Mouse (Mus musculus): ENCODE measurements around the gene Parp1. TPM values are rescaled to one million over a fixed set of nuclear protein-coding genes. Genes with fewer than 3 reads are reported as not detected.
A peak's percentile ranks its signal among the peaks of the same experiment; 100 is the strongest.
"Not testable (repeated sequence)": the region's sequence is repeated elsewhere in the genome, so short reads cannot be mapped to it uniquely, and the experiment has no call there.

Parp1 gene
- polyA plus RNA-seq, 1 experiment from 2014 or later: 159 TPM

- Histone ChIP-seq H3K36me3 (peaks cover 34% of the 10 kb centered on the region), H3K27me3 (no peaks in the 10 kb centered on the region), H3K9ac (no peak overlapping the region), H3K4me2 (no peak overlapping the region), H3K27ac (no peak overlapping the region), H3K4me3 (replicated peaks) (no peak overlapping the region), H3K9me3 (replicated peaks) (no peaks in the 10 kb centered on the region), H3K4me1 (no peaks in the 10 kb centered on the region)
- no peak for ATAC-seq (replicated peaks; ENCODE audit: low FRiP score)
- 37% methylated on average over 3 of the region's 3 CpGs for WGBS
These were observed 37.4 kb downstream of the Parp1 start for GRCm38 (mm10) chr1:180606106-180606505.

DNA sequence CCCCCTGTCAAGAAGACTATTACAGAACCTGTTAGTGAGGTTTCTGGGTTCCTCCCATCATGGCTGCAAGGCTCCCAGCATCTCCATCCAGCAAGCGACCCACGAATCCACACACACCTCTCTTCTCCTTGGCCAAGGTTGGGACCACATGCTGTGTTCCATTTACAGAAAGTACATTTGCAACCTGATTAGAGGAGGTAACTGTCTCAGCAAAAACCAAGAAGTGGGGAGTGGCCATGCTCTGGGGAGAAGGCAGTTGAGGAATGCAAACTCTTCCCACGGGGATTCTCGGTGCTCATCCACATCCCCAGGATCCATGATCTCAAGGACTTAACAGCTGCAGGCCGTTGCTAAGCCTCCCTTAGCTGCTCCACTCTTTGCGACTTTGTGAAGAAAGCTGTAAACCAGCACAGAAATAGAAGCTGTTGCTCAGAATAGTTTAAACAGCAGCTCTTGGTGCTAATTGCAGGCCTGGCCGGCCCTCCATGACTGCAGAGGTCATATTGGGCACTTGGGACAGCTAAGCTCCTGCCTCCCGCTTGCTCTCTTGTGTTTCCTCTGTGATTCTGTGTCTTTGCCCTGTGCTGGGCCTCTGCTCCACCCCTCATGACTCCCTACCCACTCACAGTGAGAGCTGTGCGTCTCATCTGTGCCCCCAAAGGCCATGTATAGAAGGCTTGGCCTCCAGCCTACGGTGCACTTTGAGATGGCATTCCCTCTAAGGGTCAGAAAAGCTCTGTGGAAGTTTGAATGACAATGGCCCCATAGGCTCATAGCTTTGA, 38.3 kb downstream of the Parp1 start:
- no peak for ATAC-seq (replicated peaks; ENCODE audit: low FRiP score)
- Histone ChIP-seq H3K4me1 (no peaks in the 10 kb centered on the region), H3K9me3 (replicated peaks) (0 out of 2 replicates have a peak, but pooled peaks cover 3% of the 10 kb centered on the region), H3K4me2 (no peak overlapping the region), H3K4me3 (replicated peaks) (no peak overlapping the region), H3K36me3 (peaks cover 25% of the 10 kb centered on the region), H3K27ac (no peak overlapping the region), H3K27me3 (no peaks in the 10 kb centered on the region), H3K9ac (no peak overlapping the region)
- WGBS: 52% methylated on average over 10 of the region's 10 CpGs

DNA sequence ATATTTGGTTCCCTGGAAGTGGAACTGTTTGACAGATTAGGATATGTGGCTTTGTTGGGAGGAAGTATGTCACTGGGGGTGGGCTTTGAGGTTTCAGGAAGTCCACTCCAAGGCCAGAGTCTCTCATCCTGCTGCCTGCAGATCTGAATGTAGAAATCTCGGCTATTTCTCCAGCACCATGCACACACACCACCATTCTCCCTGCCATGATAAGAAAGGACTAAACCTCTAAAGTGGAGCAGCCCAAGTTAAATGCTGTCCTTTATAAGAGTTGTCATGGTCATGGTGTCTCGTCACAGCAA, 38.8 kb downstream of the Parp1 start:
- no peak for ATAC-seq (replicated peaks; ENCODE audit: low FRiP score)
- no peak overlapping the region for H3K9ac ChIP-seq
- WGBS: 89% methylated on average over 2 of the region's 2 CpGs
- no peak overlapping the region for H3K27ac ChIP-seq
- no peaks in the 10 kb centered on the region for H3K27me3 ChIP-seq
- H3K9me3 ChIP-seq (replicated peaks): 0 out of 2 replicates have a peak, but pooled peaks cover 3% of the 10 kb centered on the region
- H3K36me3 ChIP-seq: peaks cover 21% of the 10 kb centered on the region
- no peak overlapping the region for H3K4me3 ChIP-seq (replicated peaks)
- H3K4me2 ChIP-seq: no peak overlapping the region
- H3K4me1 ChIP-seq: no peaks in the 10 kb centered on the region

GRCm38 (mm10) chr1:180611842-180612241, 43.1 kb downstream of the Parp1 start:
- WGBS: 94% methylated on average over 11 of the region's 14 CpGs
- H3K4me3 ChIP-seq (replicated peaks); H3K9me3 ChIP-seq (replicated peaks); ATAC-seq (replicated peaks; ENCODE audit: low FRiP score); H3K4me2 ChIP-seq; H3K27me3 ChIP-seq; H3K27ac ChIP-seq; H3K9ac ChIP-seq; H3K4me1 ChIP-seq; H3K36me3 ChIP-seq: not testable (repeated sequence)

DNA sequence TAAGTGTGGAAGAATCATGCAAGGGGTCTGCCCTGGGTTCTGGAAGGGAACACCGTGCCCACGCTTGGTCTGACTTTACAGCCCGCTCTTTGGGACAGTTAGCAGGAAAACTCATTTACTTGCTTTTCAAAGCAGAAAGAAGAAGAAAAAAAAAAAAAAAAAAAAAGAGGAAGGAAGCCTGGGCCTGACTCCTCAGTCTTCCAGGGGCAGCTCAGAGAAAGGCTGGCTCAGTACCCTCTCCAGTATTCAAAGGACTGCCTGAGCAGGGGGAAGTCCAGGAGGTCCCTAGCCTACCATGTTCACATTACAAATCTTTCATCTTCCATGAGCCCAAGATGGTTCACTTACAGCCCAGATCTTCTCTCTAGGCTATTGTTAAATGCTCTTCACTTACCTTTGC, 48.0 kb downstream of the Parp1 start:
- no peak overlapping the region for H3K27ac ChIP-seq
- 0 out of 2 replicates have a peak, but pooled peaks cover 2% of the 10 kb centered on the region for H3K9me3 ChIP-seq (replicated peaks)
- ATAC-seq (replicated peaks; ENCODE audit: low FRiP score): no peak
- H3K27me3 ChIP-seq: no peaks in the 10 kb centered on the region
- no peak overlapping the region for H3K9ac ChIP-seq
- WGBS: 96% methylated on average over 3 of the region's 3 CpGs
- H3K36me3 ChIP-seq: no peaks in the 10 kb centered on the region
- H3K4me3 ChIP-seq (replicated peaks): no peak overlapping the region
- no peaks in the 10 kb centered on the region for H3K4me1 ChIP-seq
- no peak overlapping the region for H3K4me2 ChIP-seq

DNA sequence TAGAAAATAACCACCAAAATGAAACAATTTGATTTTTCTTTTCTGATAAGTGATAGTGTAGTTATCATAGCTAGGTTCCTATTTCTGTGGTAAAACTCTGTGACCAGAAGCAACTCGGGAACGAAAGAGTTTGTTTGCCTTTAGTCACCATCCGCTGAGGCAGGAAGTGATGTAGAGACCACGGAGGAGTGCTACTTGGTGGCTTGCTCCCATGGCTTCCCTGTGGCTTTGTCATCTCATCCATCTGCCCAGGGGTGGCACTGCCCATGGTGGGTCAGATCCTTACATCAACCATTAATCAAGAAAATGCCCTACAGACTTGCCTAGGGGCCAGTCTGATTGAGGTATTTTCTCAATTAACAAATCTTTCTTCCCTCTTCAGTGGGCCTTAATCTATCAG, 53.7 kb downstream of the Parp1 start:
- Histone ChIP-seq H3K4me2 (no peak overlapping the region), H3K36me3 (no peaks in the 10 kb centered on the region), H3K9me3 (replicated peaks) (0 out of 2 replicates have a peak, but pooled peaks cover 4% of the 10 kb centered on the region), H3K4me3 (replicated peaks) (no peak overlapping the region), H3K27me3 (no peaks in the 10 kb centered on the region), H3K9ac (no peak overlapping the region), H3K4me1 (no peaks in the 10 kb centered on the region), H3K27ac (no peak overlapping the region)
- WGBS: 77% methylated on average over 4 of the region's 4 CpGs
- ATAC-seq (replicated peaks; ENCODE audit: low FRiP score): no peak

- Histone ChIP-seq H3K9ac (no peak overlapping the region), H3K36me3 (no peaks in the 10 kb centered on the region), H3K27ac (no peak overlapping the region), H3K9me3 (replicated peaks) (0 out of 2 replicates have a peak, but pooled peaks cover 4% of the 10 kb centered on the region), H3K4me3 (replicated peaks) (no peak overlapping the region), H3K4me2 (no peak overlapping the region), H3K27me3 (no peaks in the 10 kb centered on the region), H3K4me1 (no peaks in the 10 kb centered on the region)
- no peak for ATAC-seq (replicated peaks; ENCODE audit: low FRiP score)
- WGBS: 91% methylated on average over 2 of the region's 2 CpGs
These were observed 55.2 kb downstream of the Parp1 start for GRCm38 (mm10) chr1:180623911-180624310.

- H3K27me3 ChIP-seq: no peaks in the 10 kb centered on the region
- H3K9me3 ChIP-seq (replicated peaks): 0 out of 2 replicates have a peak, but pooled peaks cover 4% of the 10 kb centered on the region
- no peak overlapping the region for H3K27ac ChIP-seq
- ATAC-seq (replicated peaks; ENCODE audit: low FRiP score): peak; percentile 36; the same call in 1 of the 2 replicates
- no peaks in the 10 kb centered on the region for H3K36me3 ChIP-seq
- WGBS: 34% methylated on average over 2 of the region's 2 CpGs
- no peak overlapping the region for H3K4me3 ChIP-seq (replicated peaks)
- H3K4me1 ChIP-seq: no peaks in the 10 kb centered on the region
- no peak overlapping the region for H3K9ac ChIP-seq
- H3K4me2 ChIP-seq: no peak overlapping the region
These were observed 57.4 kb downstream of the Parp1 start for GRCm38 (mm10) chr1:180626141-180626540.

GRCm38 (mm10) chr1:180637796-180638195, 69.1 kb downstream of the Parp1 start:
- H3K9ac ChIP-seq; H3K27me3 ChIP-seq; H3K4me2 ChIP-seq; H3K36me3 ChIP-seq; H3K9me3 ChIP-seq (replicated peaks); ATAC-seq (replicated peaks; ENCODE audit: low FRiP score); H3K27ac ChIP-seq; H3K4me3 ChIP-seq (replicated peaks): not testable (repeated sequence)
- peaks cover 24% of the 10 kb centered on the region for H3K4me1 ChIP-seq
- WGBS: 89% methylated on average over 2 of the region's 2 CpGs

DNA sequence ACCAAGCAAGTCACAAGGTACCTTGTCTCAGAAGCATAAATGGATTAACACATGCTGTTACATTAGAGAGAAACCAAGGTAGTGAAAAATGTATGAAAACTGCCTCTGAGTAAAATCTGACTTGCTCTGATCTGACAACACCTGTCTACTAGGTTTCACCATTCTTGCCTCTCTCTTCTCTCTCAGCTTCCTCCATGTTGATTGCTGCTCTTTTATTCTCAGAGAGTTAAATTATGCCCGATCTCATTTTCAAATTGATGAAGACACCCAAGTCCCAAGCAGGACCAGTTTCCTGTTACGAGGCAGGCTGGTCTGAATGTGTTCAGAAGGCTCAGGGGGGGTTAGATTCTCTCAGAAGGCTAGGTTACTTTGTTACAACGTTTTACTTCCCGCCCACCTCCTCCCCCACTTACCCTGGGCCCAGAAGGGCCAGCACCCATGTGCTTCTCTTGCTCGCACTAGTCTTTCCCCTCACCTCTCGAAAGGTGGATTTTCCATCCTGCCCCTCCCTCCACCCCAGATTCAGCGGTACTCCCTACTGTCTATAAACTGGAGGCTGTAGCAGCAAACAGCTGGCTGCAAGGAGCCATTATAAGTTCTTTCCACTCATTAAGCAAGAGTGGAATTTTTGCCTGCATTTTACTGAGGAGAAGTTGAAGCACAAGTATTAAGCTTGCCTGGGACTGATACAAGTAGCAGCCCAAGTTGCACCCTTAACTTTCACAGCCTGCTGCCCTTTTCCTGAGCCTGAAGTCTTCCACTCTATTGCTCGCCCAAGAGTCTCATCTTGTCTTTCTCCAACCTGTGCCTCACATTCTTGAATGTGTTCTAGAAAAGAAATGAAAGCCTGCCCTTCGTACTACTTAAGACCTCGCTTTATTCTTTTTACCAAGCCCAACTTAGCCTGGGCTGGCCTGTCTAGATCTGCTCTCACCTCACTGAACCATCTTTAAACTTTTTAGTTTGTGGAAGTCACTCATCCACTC, 71.0 kb downstream of the Parp1 start:
- no peaks in the 10 kb centered on the region for H3K27me3 ChIP-seq
- H3K27ac ChIP-seq: peak overlapping the region; percentile 95
- WGBS: 35% methylated on average over 10 of the region's 10 CpGs
- no peaks in the 10 kb centered on the region for H3K9me3 ChIP-seq (replicated peaks)
- peak overlapping the region; percentile 79 for H3K9ac ChIP-seq
- peak overlapping the region; percentile 75 for H3K4me2 ChIP-seq
- H3K4me1 ChIP-seq: peaks cover 27% of the 10 kb centered on the region
- H3K36me3 ChIP-seq: peaks cover 4% of the 10 kb centered on the region; the same call in 1 of the 2 replicates
- ATAC-seq (replicated peaks; ENCODE audit: low FRiP score): no peak
- H3K4me3 ChIP-seq (replicated peaks): peak overlapping the region; percentile 59

DNA sequence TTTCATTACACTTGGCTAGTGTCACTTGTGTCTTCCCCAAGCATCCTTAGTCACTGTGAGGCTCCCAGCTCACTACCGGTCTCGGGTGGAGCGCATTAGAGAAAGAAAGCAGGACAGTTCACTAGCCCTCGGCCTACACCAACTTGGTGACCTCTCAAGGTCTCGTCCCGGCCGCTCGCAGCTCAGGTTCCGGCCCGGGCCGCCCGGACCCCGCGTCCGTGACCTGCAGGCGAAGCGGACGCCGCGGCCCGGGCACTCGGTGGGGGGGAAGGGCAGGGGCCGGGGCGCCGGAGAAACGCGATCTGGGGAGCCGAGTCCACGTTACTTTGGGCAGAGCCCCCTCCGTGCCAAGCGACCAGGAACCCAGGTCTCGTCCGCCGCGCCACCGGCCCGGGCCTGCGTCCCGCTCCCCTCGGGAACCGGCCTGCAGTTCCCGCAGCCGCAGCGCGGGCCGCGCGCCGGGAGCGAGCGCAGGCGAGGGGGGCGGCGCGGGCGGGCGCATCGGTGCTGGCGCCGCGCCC, 71.9 kb downstream of the Parp1 start:
- H3K9me3 ChIP-seq (replicated peaks): no peaks in the 10 kb centered on the region
- peak; percentile 57 for ATAC-seq (replicated peaks; ENCODE audit: low FRiP score)
- under 1% methylated on average over 41 of the region's 61 CpGs for WGBS

GRCm38 (mm10) chr1:180641137-180641517, 72.4 kb downstream of the Parp1 start, which contains the start of gene Lin9:
Gene Lin9, plus strand, starts transcription at chr1:180641150.
- no peaks in the 10 kb centered on the region for H3K27me3 ChIP-seq
- peak within 1 kb of the TSS; percentile 79 for H3K9ac ChIP-seq
- ATAC-seq (replicated peaks; ENCODE audit: low FRiP score): peak; percentile 91
- H3K4me1 ChIP-seq: peaks cover 31% of the 10 kb centered on the region
- H3K9me3 ChIP-seq (replicated peaks): no peaks in the 10 kb centered on the region
- H3K4me3 ChIP-seq (replicated peaks): peak within 1 kb of the TSS; percentile 59
- peak within 1 kb of the TSS; percentile 95 for H3K27ac ChIP-seq
- H3K36me3 ChIP-seq: peaks cover 4% of the 10 kb centered on the region; the same call in 1 of the 2 replicates
- WGBS: under 1% methylated on average over 36 of the region's 47 CpGs
- peak within 1 kb of the TSS; percentile 75 for H3K4me2 ChIP-seq

More for the DNA sequence above, 71.9 kb downstream of the Parp1 start:
- H3K27ac ChIP-seq: peak overlapping the region; percentile 95
- peak overlapping the region; percentile 79 for H3K9ac ChIP-seq
- H3K4me1 ChIP-seq: peaks cover 29% of the 10 kb centered on the region
- peak overlapping the region; percentile 59 for H3K4me3 ChIP-seq (replicated peaks)
- no peaks in the 10 kb centered on the region for H3K27me3 ChIP-seq
- H3K36me3 ChIP-seq: peaks cover 4% of the 10 kb centered on the region; the same call in 1 of the 2 replicates
- H3K4me2 ChIP-seq: peak overlapping the region; percentile 75
